Mouse (Mus musculus) A20 (cell line): ENCODE data around the gene Thegl.

Experiments used
- DNase-seq: peaks from one replicate; pipeline ENCODE4 v3.0.0-alpha.2; 2011; ENCODE audit warnings: low read depth, low spot score

Gene Thegl

GRCm38 (mm10) chr5:77052616-77053015 lies 36.8 kb downstream of the Thegl start:
- no peak for DNase-seq

- no peak for DNase-seq
Observed at GRCm38 (mm10) chr5:77056881-77057440, 41.1 kb downstream of the Thegl start.

GRCm38 (mm10) chr5:77060363-77060762 lies 44.5 kb downstream of the Thegl start:
- no peak for DNase-seq

GRCm38 (mm10) chr5:77061372-77062038 lies 45.7 kb downstream of the Thegl start:
- peak; percentile 46 for DNase-seq

- DNase-seq = no peak
Observed at GRCm38 (mm10) chr5:77067321-77067720, 51.5 kb downstream of the Thegl start.

GRCm38 (mm10) chr5:77070987-77071386 lies 55.2 kb downstream of the Thegl start:
- DNase-seq = peak; percentile 18

- DNase-seq = no peak
Observed at GRCm38 (mm10) chr5:77071626-77072025, 55.8 kb downstream of the Thegl start.

GRCm38 (mm10) chr5:77073794-77074193 lies 58.0 kb downstream of the Thegl start:
- no peak for DNase-seq

- no peak for DNase-seq
Observed at GRCm38 (mm10) chr5:77074914-77075313, 59.1 kb downstream of the Thegl start.

- DNase-seq = no peak
Observed at GRCm38 (mm10) chr5:77075951-77076350, 60.1 kb downstream of the Thegl start.

GRCm38 (mm10) chr5:77080761-77081160 lies 64.9 kb downstream of the Thegl start:
- DNase-seq = no peak

GRCm38 (mm10) chr5:77082735-77083134 lies 66.9 kb downstream of the Thegl start:
- no peak for DNase-seq

- no peak for DNase-seq
Observed at GRCm38 (mm10) chr5:77084418-77084817, 68.6 kb downstream of the Thegl start.

GRCm38 (mm10) chr5:77085753-77086450 lies 70.1 kb downstream of the Thegl start:
- DNase-seq = no peak

GRCm38 (mm10) chr5:77086541-77086940 lies 70.7 kb downstream of the Thegl start:
- no peak for DNase-seq

GRCm38 (mm10) chr5:77087122-77087521 lies 71.3 kb downstream of the Thegl start:
- no peak for DNase-seq

GRCm38 (mm10) chr5:77089294-77089693 lies 73.5 kb downstream of the Thegl start:
- DNase-seq = peak; percentile 42

GRCm38 (mm10) chr5:77089901-77090300 lies 74.1 kb downstream of the Thegl start:
- no peak for DNase-seq

- DNase-seq = no peak
Observed at GRCm38 (mm10) chr5:77090521-77091096, 74.8 kb downstream of the Thegl start.

GRCm38 (mm10) chr5:77091923-77092322 lies 76.1 kb downstream of the Thegl start:
- no peak for DNase-seq

GRCm38 (mm10) chr5:77092531-77092930 lies 76.7 kb downstream of the Thegl start:
- no peak for DNase-seq

GRCm38 (mm10) chr5:77093961-77094360 lies 78.1 kb downstream of the Thegl start:
- no peak for DNase-seq
